In genomic region chr14:46767116-46767515, GRCm38 (mm10) we compare ENCODE assay signal across 17 mouse cellular contexts. TPM values are rescaled to one million over a fixed set of nuclear protein-coding genes. Genes with fewer than 3 reads are reported as not detected.
DNase-seq lines count a peak whose midpoint lies in the region; ATAC-seq and TF ChIP-seq lines count a peak whose summit lies in the region.
"Had no signal": no experiment of that assay in that cellular context is flagged by ENCODE, and none has a peak within 500 bp of the region (broad histone marks: within the 10 kb centered on the region; RNA-seq: fewer than 3 reads in every experiment).

No protein-coding gene starts in this region.

- H3K36me3 ChIP-seq in hindbrain, postnatal 0 days (ENCODE audit: insufficient read depth, low read length): peaks cover 7% of the 10 kb centered on the region
- H3K36me3 ChIP-seq in hindbrain, embryonic 14.5 days (replicated peaks; ENCODE audit: control insufficient read depth, insufficient read depth): peaks cover 39% of the 10 kb centered on the region

- no peaks in the 10 kb centered on the region for H3K9me3 ChIP-seq in hindbrain, postnatal 0 days (ENCODE audit: low read length)
- H3K9me3 ChIP-seq in hindbrain, embryonic 14.5 days (ENCODE audit: control insufficient read depth, low read length): no peaks in the 10 kb centered on the region
- H3K9me3 ChIP-seq: lung, embryonic 15.5 days; stomach, embryonic 15.5 days had no signal

- H3K4me2 ChIP-seq in hindbrain, postnatal 0 days (ENCODE audit: low read depth, low read length): no peak overlapping the region
- H3K4me2 ChIP-seq in hindbrain, embryonic 14.5 days (replicated peaks): no peak overlapping the region
- H3K4me2 ChIP-seq: lung, embryonic 15.5 days; stomach, embryonic 15.5 days had no signal

- no peaks in the 10 kb centered on the region for H3K27me3 ChIP-seq in hindbrain, postnatal 0 days (ENCODE audit: insufficient read depth, low read length)
- H3K27me3 ChIP-seq in hindbrain, embryonic 14.5 days (ENCODE audit: control insufficient read depth, insufficient read depth, low read length): no peaks in the 10 kb centered on the region
- H3K27me3 ChIP-seq: lung, embryonic 15.5 days; stomach, embryonic 15.5 days had no signal

- no peak overlapping the region for H3K9ac ChIP-seq in hindbrain, postnatal 0 days (replicated peaks; ENCODE audit: low read length)
- no peak overlapping the region for H3K9ac ChIP-seq in hindbrain, embryonic 14.5 days
- H3K9ac ChIP-seq: lung, embryonic 15.5 days; stomach, embryonic 15.5 days had no signal

- 0 out of 2 replicates have a peak, but pooled peaks have one; percentile 55 for ATAC-seq in hindbrain, postnatal 0 days
- no peak for ATAC-seq in hindbrain, embryonic 14.5 days (ENCODE audit: low FRiP score)
- no peak for ATAC-seq in megakaryocyte progenitor cell, adult 5-6 weeks (replicated peaks; ENCODE audit: poor library complexity)
- ATAC-seq: hindbrain, embryonic 16.5 days had no signal

- TF ChIP-seq CTCF in hindbrain, postnatal 0 days (IDR thresholded peaks at IDR 0.05; ENCODE audit: low read depth): no peak

- no peaks in the 10 kb centered on the region for H3K4me1 ChIP-seq in hindbrain, postnatal 0 days (ENCODE audit: insufficient read depth, low read length)
- no peaks in the 10 kb centered on the region for H3K4me1 ChIP-seq in hindbrain, embryonic 14.5 days (replicated peaks; ENCODE audit: control insufficient read depth, insufficient read depth, low read length)
- H3K4me1 ChIP-seq: stomach, embryonic 15.5 days had no signal

- H3K4me3 ChIP-seq in hindbrain, postnatal 0 days (ENCODE audit: low read length): no peak overlapping the region
- no peak overlapping the region for H3K4me3 ChIP-seq in hindbrain, embryonic 14.5 days (replicated peaks; ENCODE audit: low read length)
- H3K4me3 ChIP-seq: gastrocnemius, adult 2 months; heart, adult 2 months; lung, embryonic 15.5 days; stomach, embryonic 15.5 days had no signal

- H3K27ac ChIP-seq in hindbrain, postnatal 0 days: no peak overlapping the region
- no peak overlapping the region for H3K27ac ChIP-seq in hindbrain, embryonic 14.5 days
- H3K27ac ChIP-seq: gastrocnemius, adult 2 months; heart, adult 2 months; lung, embryonic 15.5 days; stomach, embryonic 15.5 days had no signal

- DNase-seq in hindbrain, postnatal 0 days (ENCODE audit: low spot score): peak; percentile 10
- DNase-seq in hindbrain, embryonic 14.5 days (ENCODE audit: low spot score): no peak
- DNase-seq in brain, embryonic 18.5 days (ENCODE audit: low read depth, low spot score): peak; percentile 75
- peak; percentile 45 for DNase-seq in cerebellum, adult 9-11 months
- peak; percentile 53 to 75 for DNase-seq in layer of hippocampus, adult 8-10 months (ENCODE audit: low spot score in 2 of 2)
- no peak for DNase-seq in retina, postnatal 1 day
- DNase-seq in lung, postnatal 25 days (ENCODE audit: low spot score): no peak
- DNase-seq: gastrocnemius, adult 2 months; heart, adult 2 months; heart, postnatal 14 days; kidney, adult 9 months; thymus, postnatal 25 days had no signal

- 55% methylated on average over 12 of the region's 12 CpGs for WGBS in hindbrain, postnatal 0 days
- WGBS in hindbrain, embryonic 14.5 days: 77% methylated on average over 12 of the region's 12 CpGs

RNA-seq across cellular contexts. Expression of gene Cdkn3, which starts 6.8 kb away (rescaled TPM):
- total RNA-seq in hindbrain, postnatal 0 days (2014; rRNA removed): 1.2 TPM in 1 of 2 replicates, not detected in the other
- polyA plus RNA-seq in hindbrain, postnatal 0 days (2015; fragmentation: Nextera tagmentation; extraction: Ambion mirVana): 10.8 and 11.2 TPM in 2 replicates
- 10.9 and 12.9 TPM in 2 replicates for polyA plus RNA-seq in hindbrain, embryonic 14.5 days (2014; fragmentation: Nextera tagmentation; extraction: Ambion mirVana)
- 1 to 10 TPM in 1 of 4 experiments, under 1 TPM in 2, not detected in 1; 0.41 to 1.3 (median 0.52) TPM for total RNA-seq in layer of hippocampus, adult 8-10 months (2022)
- 36.0 and 47.6 TPM in 2 replicates for total RNA-seq in megakaryocyte progenitor cell, adult 5-6 weeks (2015)
- total RNA-seq in megakaryocyte progenitor cell, adult 5-6 weeks (2017): 37.8 and 54.2 TPM in 2 replicates
- total RNA-seq: gastrocnemius, adult 2 months; liver, adult 2 months had no signal

RNA-seq across cellular contexts. Expression of gene Cnih1, which starts 21.1 kb away (rescaled TPM):
- 114 and 123 TPM in 2 replicates for total RNA-seq in hindbrain, postnatal 0 days (2014; rRNA removed)
- 208 and 214 TPM in 2 replicates for polyA plus RNA-seq in hindbrain, postnatal 0 days (2015; fragmentation: Nextera tagmentation; extraction: Ambion mirVana)
- polyA plus RNA-seq in hindbrain, embryonic 14.5 days (2014; fragmentation: Nextera tagmentation; extraction: Ambion mirVana): 212 and 215 TPM in 2 replicates
- total RNA-seq in layer of hippocampus, adult 8-10 months (2022): 10 to 100 TPM; 66.8 to 80.8 (median 73.2) TPM
- 125 and 128 TPM in 2 replicates for total RNA-seq in megakaryocyte progenitor cell, adult 5-6 weeks (2015)
- 59.5 and 62.4 TPM in 2 replicates for total RNA-seq in megakaryocyte progenitor cell, adult 5-6 weeks (2017)

RNA-seq across cellular contexts. Expression of gene Gmfb, which starts 54.9 kb away (rescaled TPM):
- total RNA-seq in hindbrain, postnatal 0 days (2014; rRNA removed): 121 and 126 TPM in 2 replicates
- polyA plus RNA-seq in hindbrain, postnatal 0 days (2015; fragmentation: Nextera tagmentation; extraction: Ambion mirVana): 113 and 117 TPM in 2 replicates
- 149 and 166 TPM in 2 replicates for polyA plus RNA-seq in hindbrain, embryonic 14.5 days (2014; fragmentation: Nextera tagmentation; extraction: Ambion mirVana)
- 100 to 1,000 TPM; 139 to 172 (median 157) TPM for total RNA-seq in layer of hippocampus, adult 8-10 months (2022)
- 68.2 and 70.6 TPM in 2 replicates for total RNA-seq in megakaryocyte progenitor cell, adult 5-6 weeks (2015)
- 78.9 and 87.3 TPM in 2 replicates for total RNA-seq in megakaryocyte progenitor cell, adult 5-6 weeks (2017)

Comparison
In these comparisons a context has a peak if more than half of its experiments do, and no peak if none do; other contexts are left out.
1. DNase-seq: peak in hindbrain, postnatal 0 days (single experiment), brain, embryonic 18.5 days (single experiment), cerebellum, adult 9-11 months (single experiment) and layer of hippocampus, adult 8-10 months (2 of 2); none in hindbrain, embryonic 14.5 days (single experiment), retina, postnatal 1 day (single experiment) and lung, postnatal 25 days (single experiment).
2. RNA of gene Cdkn3, which starts 6.8 kb away (total RNA-seq): 36.0 to 54.2 TPM in megakaryocyte progenitor cell, adult 5-6 weeks; 1.2 TPM in hindbrain, postnatal 0 days and 0.41 to 1.3 TPM in layer of hippocampus, adult 8-10 months; every median in the first group is over 10 times any median in the second.